In genomic region chr2:180025861-180026200, GRCm38 (mm10) we compare ENCODE assay signal across 8 mouse cellular contexts. TPM values are rescaled to one million over a fixed set of nuclear protein-coding genes. Genes with fewer than 3 reads are reported as not detected.
DNase-seq lines count a peak whose midpoint lies in the region; ATAC-seq and TF ChIP-seq lines count a peak whose summit lies in the region.

No protein-coding gene starts in this region.

- H3K79me3 ChIP-seq in C2C12 (ENCODE audit: low read depth), result peaks cover 36% of the 10 kb centered on the region

- peak overlapping the region; percentile 78 for H3ac ChIP-seq in C2C12 (ENCODE audit: control insufficient read depth, insufficient read length, low read depth)

- H3K27me3 ChIP-seq in heart, embryonic 10.5 days (ENCODE audit: insufficient read depth, poor library complexity, severe bottlenecking), result peaks cover 27% of the 10 kb centered on the region
- peaks cover 13% of the 10 kb centered on the region for H3K27me3 ChIP-seq in C2C12 (ENCODE audit: control insufficient read depth, insufficient read depth, insufficient read length)
- 0 out of 2 replicates have a peak, but pooled peaks cover 10% of the 10 kb centered on the region for H3K27me3 ChIP-seq in forebrain, embryonic 14.5 days (replicated peaks; ENCODE audit: control insufficient read depth, insufficient read depth, low read length)
- peaks cover 30% of the 10 kb centered on the region for H3K27me3 ChIP-seq in liver, embryonic 15.5 days

- 16% methylated on average over 6 of the region's 6 CpGs for WGBS in heart, embryonic 10.5 days
- 3% methylated on average over 6 of the region's 6 CpGs for WGBS in forebrain, embryonic 14.5 days
- 19% methylated on average over 6 of the region's 6 CpGs for WGBS in liver, embryonic 15.5 days (ENCODE audit: insufficient replicate concordance)

- peaks cover 60% of the 10 kb centered on the region for H3K79me2 ChIP-seq in C2C12 (ENCODE audit: control insufficient read depth, insufficient read depth)

- peak overlapping the region; percentile 81 for H3K4me2 ChIP-seq in forebrain, embryonic 14.5 days (ENCODE audit: low read length)
- H3K4me2 ChIP-seq in liver, embryonic 15.5 days, result peak overlapping the region; percentile 99

- peak overlapping the region; percentile 97 for H3K4me3 ChIP-seq in heart, embryonic 10.5 days
- H3K4me3 ChIP-seq in C2C12 (ENCODE audit: insufficient read depth, poor library complexity, severe bottlenecking), result peak overlapping the region; percentile 78
- H3K4me3 ChIP-seq in forebrain, embryonic 14.5 days (ENCODE audit: low read depth, low read length), result peak overlapping the region; percentile 97
- peak overlapping the region; percentile 93 for H3K4me3 ChIP-seq in liver, embryonic 15.5 days (replicated peaks)

- no peak for DNase-seq in heart, embryonic 10.5 days (ENCODE audit: low spot score)
- DNase-seq in heart, adult 18-20 months, result no peak
- DNase-seq in forebrain, embryonic 14.5 days (ENCODE audit: low spot score), result no peak
- DNase-seq in right cerebral cortex, adult 2 months (ENCODE audit: low spot score in 2 of 2), result no peak
- DNase-seq in layer of hippocampus, adult 9-10 months (ENCODE audit: low spot score), result no peak

- peak overlapping the region; percentile 98 for H3K9ac ChIP-seq in forebrain, embryonic 14.5 days (ENCODE audit: low read length)
- peak overlapping the region; percentile 86 for H3K9ac ChIP-seq in liver, embryonic 15.5 days

- ATAC-seq in forebrain, embryonic 14.5 days, result no peak
- no peak for ATAC-seq in liver, embryonic 15.5 days (ENCODE audit: insufficient read depth)
- ATAC-seq in megakaryocyte progenitor cell, adult 5-6 weeks (replicated peaks; ENCODE audit: poor library complexity), result no peak

- peaks cover 38% of the 10 kb centered on the region for H3K36me3 ChIP-seq in heart, embryonic 10.5 days
- peaks cover 34% of the 10 kb centered on the region for H3K36me3 ChIP-seq in C2C12 (ENCODE audit: control insufficient read depth, insufficient read depth)
- peaks cover 42% of the 10 kb centered on the region for H3K36me3 ChIP-seq in forebrain, embryonic 14.5 days (ENCODE audit: control insufficient read depth, insufficient read depth, low read length)
- H3K36me3 ChIP-seq in liver, embryonic 15.5 days (replicated peaks), result peaks cover 30% of the 10 kb centered on the region

- no peak for TF ChIP-seq CTCF in C2C12 (IDR thresholded peaks at IDR 0.05; ENCODE audit: control insufficient read depth, insufficient read depth, insufficient read length)

- peak overlapping the region; percentile 96 for H3K27ac ChIP-seq in heart, embryonic 10.5 days
- peak overlapping the region; percentile 96 for H3K27ac ChIP-seq in forebrain, embryonic 14.5 days (ENCODE audit: low read depth, low read length)
- 0 out of 2 replicates have a peak overlapping the region, but pooled peaks have one; percentile 96 for H3K27ac ChIP-seq in liver, embryonic 15.5 days (replicated peaks)

- H3K4me1 ChIP-seq in heart, embryonic 10.5 days, result peaks cover 57% of the 10 kb centered on the region
- peaks cover 25% of the 10 kb centered on the region for H3K4me1 ChIP-seq in forebrain, embryonic 14.5 days (ENCODE audit: control insufficient read depth, insufficient read depth, low read length)
- peaks cover 40% of the 10 kb centered on the region for H3K4me1 ChIP-seq in liver, embryonic 15.5 days (replicated peaks)

- H3K9me3 ChIP-seq in heart, embryonic 10.5 days, result no peaks in the 10 kb centered on the region
- no peaks in the 10 kb centered on the region for H3K9me3 ChIP-seq in forebrain, embryonic 14.5 days (replicated peaks; ENCODE audit: control insufficient read depth, low read length)
- H3K9me3 ChIP-seq in liver, embryonic 15.5 days (replicated peaks), result no peaks in the 10 kb centered on the region

TF ChIP-seq in C2C12, 6 proteins besides CTCF, POLR2A, EP300 and RAD21:
- TF ChIP-seq USF1 (IDR thresholded peaks at IDR 0.05; ENCODE audit: low read depth) (no peak), CEBPB (IDR thresholded peaks at IDR 0.05; ENCODE audit: low read depth) (no peak), FOSL1 (IDR thresholded peaks at IDR 0.05; ENCODE audit: insufficient read depth, low read length, poor library complexity, severe bottlenecking) (no peak), MYOG (IDR thresholded peaks at IDR 0.05; ENCODE audit: control insufficient read depth, extremely low read depth, insufficient read length) (no peak), MYOD1 (IDR thresholded peaks at IDR 0.05; ENCODE audit: control insufficient read depth, insufficient read length, low read depth) (no peak), MAX (IDR thresholded peaks at IDR 0.05) (no peak)

RNA-seq across cellular contexts. Expression of gene Lsm14b, which starts 1.0 kb away (rescaled TPM):
- 4.0 and 4.9 TPM in 2 replicates for polyA plus RNA-seq in heart, embryonic 10.5 days (2016; fragmentation: Nextera tagmentation; extraction: Ambion mirVana)
- 10 to 100 TPM; 62.0 to 62.3 TPM for total RNA-seq in heart, adult 18-20 months (2021)
- 35.2 TPM for polyA plus RNA-seq in C2C12 (2012; fragmentation: generic; extraction: Trizol)
- 17.9 and 29.1 TPM in 2 replicates for polyA plus RNA-seq in forebrain, embryonic 14.5 days (2014; fragmentation: Nextera tagmentation; extraction: Ambion mirVana)
- 1.3 TPM in 2 replicates for polyA plus RNA-seq in liver, embryonic 15.5 days (2015; fragmentation: Nextera tagmentation; extraction: Ambion mirVana)
- total RNA-seq in megakaryocyte progenitor cell, adult 5-6 weeks (2015), result 8.3 and 9.7 TPM in 2 replicates
- 23.5 and 23.9 TPM in 2 replicates for total RNA-seq in megakaryocyte progenitor cell, adult 5-6 weeks (2017)

RNA-seq across cellular contexts. Expression of gene Psma7, which starts 16.4 kb away (rescaled TPM):
- polyA plus RNA-seq in heart, embryonic 10.5 days (2016; fragmentation: Nextera tagmentation; extraction: Ambion mirVana), result 567 and 701 TPM in 2 replicates
- 100 to 1,000 TPM; 151 to 161 TPM for total RNA-seq in heart, adult 18-20 months (2021)
- polyA plus RNA-seq in C2C12 (2012; fragmentation: generic; extraction: Trizol), result 559 TPM
- 584 and 804 TPM in 2 replicates for polyA plus RNA-seq in forebrain, embryonic 14.5 days (2014; fragmentation: Nextera tagmentation; extraction: Ambion mirVana)
- 241 and 252 TPM in 2 replicates for polyA plus RNA-seq in liver, embryonic 15.5 days (2015; fragmentation: Nextera tagmentation; extraction: Ambion mirVana)
- 355 and 392 TPM in 2 replicates for total RNA-seq in megakaryocyte progenitor cell, adult 5-6 weeks (2015)
- total RNA-seq in megakaryocyte progenitor cell, adult 5-6 weeks (2017), result 426 and 445 TPM in 2 replicates

RNA-seq across cellular contexts. Expression of gene Ss18l1, which starts 16.5 kb away (rescaled TPM):
- 3.5 and 4.4 TPM in 2 replicates for polyA plus RNA-seq in heart, embryonic 10.5 days (2016; fragmentation: Nextera tagmentation; extraction: Ambion mirVana)
- total RNA-seq in heart, adult 18-20 months (2021), result 1 to 10 TPM; 1.9 TPM
- 0.96 TPM for polyA plus RNA-seq in C2C12 (2012; fragmentation: generic; extraction: Trizol)
- polyA plus RNA-seq in forebrain, embryonic 14.5 days (2014; fragmentation: Nextera tagmentation; extraction: Ambion mirVana), result 33.6 and 40.3 TPM in 2 replicates
- 0.75 and 0.88 TPM in 2 replicates for polyA plus RNA-seq in liver, embryonic 15.5 days (2015; fragmentation: Nextera tagmentation; extraction: Ambion mirVana)
- 1.1 and 2.1 TPM in 2 replicates for total RNA-seq in megakaryocyte progenitor cell, adult 5-6 weeks (2015)
- total RNA-seq in megakaryocyte progenitor cell, adult 5-6 weeks (2017), result 2.5 and 2.6 TPM in 2 replicates

RNA-seq across cellular contexts. Expression of gene Mtg2, which starts 44.6 kb away (rescaled TPM):
- polyA plus RNA-seq in heart, embryonic 10.5 days (2016; fragmentation: Nextera tagmentation; extraction: Ambion mirVana), result 28.2 and 29.7 TPM in 2 replicates
- total RNA-seq in heart, adult 18-20 months (2021), result 10 to 100 TPM; 27.3 to 31.7 TPM
- polyA plus RNA-seq in C2C12 (2012; fragmentation: generic; extraction: Trizol), result 18.0 TPM
- 32.4 and 34.3 TPM in 2 replicates for polyA plus RNA-seq in forebrain, embryonic 14.5 days (2014; fragmentation: Nextera tagmentation; extraction: Ambion mirVana)
- polyA plus RNA-seq in liver, embryonic 15.5 days (2015; fragmentation: Nextera tagmentation; extraction: Ambion mirVana), result 11.1 and 12.5 TPM in 2 replicates
- total RNA-seq in megakaryocyte progenitor cell, adult 5-6 weeks (2015), result 6.4 and 9.3 TPM in 2 replicates
- total RNA-seq in megakaryocyte progenitor cell, adult 5-6 weeks (2017), result 12.2 and 14.0 TPM in 2 replicates

RNA-seq across cellular contexts. Expression of gene Taf4, which starts 49.4 kb away (rescaled TPM):
- polyA plus RNA-seq in heart, embryonic 10.5 days (2016; fragmentation: Nextera tagmentation; extraction: Ambion mirVana), result 2.2 and 3.2 TPM in 2 replicates
- 10 to 100 TPM; 17.1 to 17.7 TPM for total RNA-seq in heart, adult 18-20 months (2021)
- polyA plus RNA-seq in C2C12 (2012; fragmentation: generic; extraction: Trizol), result 6.9 TPM
- 4.3 and 5.8 TPM in 2 replicates for polyA plus RNA-seq in forebrain, embryonic 14.5 days (2014; fragmentation: Nextera tagmentation; extraction: Ambion mirVana)
- 1.7 and 1.9 TPM in 2 replicates for polyA plus RNA-seq in liver, embryonic 15.5 days (2015; fragmentation: Nextera tagmentation; extraction: Ambion mirVana)
- total RNA-seq in megakaryocyte progenitor cell, adult 5-6 weeks (2015), result 21.7 and 24.4 TPM in 2 replicates
- 15.1 and 18.0 TPM in 2 replicates for total RNA-seq in megakaryocyte progenitor cell, adult 5-6 weeks (2017)
